Comparison of ENCODE assay signal across 2 mouse cellular contexts in the genomic region with DNA sequence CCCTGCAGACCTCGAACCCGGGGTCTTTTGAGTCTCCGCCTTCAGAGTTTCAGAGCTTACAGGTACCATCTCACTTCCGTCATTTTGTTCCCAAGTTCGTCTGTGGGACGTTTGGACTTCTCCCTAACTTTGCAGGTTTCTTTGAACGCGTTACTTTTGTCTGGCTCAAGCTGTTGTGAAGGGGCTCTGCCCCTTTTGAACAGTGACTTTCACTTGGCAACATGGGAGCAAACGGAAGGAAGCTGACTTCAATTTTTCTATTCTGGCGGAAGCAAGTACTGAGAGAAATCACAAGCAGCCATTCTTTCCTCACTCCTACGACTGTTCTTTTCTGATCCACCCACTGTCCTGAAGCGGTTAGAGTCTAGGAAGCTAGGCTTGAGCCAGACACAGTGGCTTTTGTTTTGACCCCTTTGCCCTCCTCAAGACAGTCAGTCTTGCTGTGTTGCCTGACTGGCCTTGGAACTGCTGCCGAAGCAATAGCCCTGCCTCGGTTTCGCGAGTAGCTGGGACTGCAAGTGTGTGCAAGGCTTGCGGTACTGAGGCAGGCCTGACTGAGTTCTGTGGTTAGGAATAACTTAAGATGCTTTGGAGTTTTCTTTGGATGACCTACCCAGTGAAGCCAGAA.
TF ChIP-seq lines count a peak whose summit lies in the region.

No protein-coding gene starts in this region.

TF ChIP-seq in C2C12, 6 proteins besides CTCF, POLR2A, EP300 and RAD21:
- TF ChIP-seq MAX (IDR thresholded peaks at IDR 0.05) = no peak
- TF ChIP-seq MYOG (IDR thresholded peaks at IDR 0.05; ENCODE audit: control insufficient read depth, extremely low read depth, insufficient read length) = no peak
- TF ChIP-seq USF1 (IDR thresholded peaks at IDR 0.05; ENCODE audit: low read depth) = no peak
- TF ChIP-seq CEBPB (IDR thresholded peaks at IDR 0.05; ENCODE audit: low read depth) = no peak
- TF ChIP-seq FOSL1 (IDR thresholded peaks at IDR 0.05; ENCODE audit: insufficient read depth, low read length, poor library complexity, severe bottlenecking) = no peak
- TF ChIP-seq MYOD1 (IDR thresholded peaks at IDR 0.05; ENCODE audit: control insufficient read depth, insufficient read length, low read depth) = no peak

TF ChIP-seq in MEL, 35 proteins besides CTCF, POLR2A, EP300 and RAD21:
- TF ChIP-seq ZKSCAN1 (IDR thresholded peaks at IDR 0.05; ENCODE audit: low read depth, low read length) (no peak), E2F4 (IDR thresholded peaks at IDR 0.05; ENCODE audit: borderline replicate concordance, low read depth, low read length) (no peak), ETS1 (IDR thresholded peaks at IDR 0.05; ENCODE audit: low read depth, low read length) (no peak), USF1 (IDR thresholded peaks at IDR 0.05; ENCODE audit: low read depth, low read length) (no peak), SMC3 (IDR thresholded peaks at IDR 0.05; ENCODE audit: low read depth, low read length) (no peak), MAZ (IDR thresholded peaks at IDR 0.05; ENCODE audit: low read depth, low read length) (no peak), NRF1 (IDR thresholded peaks at IDR 0.05; ENCODE audit: insufficient read depth, low read depth, low read length, poor library complexity, severe bottlenecking) (no peak), MYC (IDR thresholded peaks at IDR 0.05; ENCODE audit: low read depth, low read length) (no peak), MEF2A (IDR thresholded peaks at IDR 0.05; ENCODE audit: extremely low read depth, insufficient replicate concordance, low read depth, low read length, poor library complexity, severe bottlenecking) (no peak), GABPA (IDR thresholded peaks at IDR 0.05; ENCODE audit: low read depth, low read length) (no peak), ZMIZ1 (IDR thresholded peaks at IDR 0.05; ENCODE audit: low read depth, low read length) (no peak), ZC3H11A (IDR thresholded peaks at IDR 0.05; ENCODE audit: low read depth, low read length) (no peak), CHD1 (IDR thresholded peaks at IDR 0.05; ENCODE audit: low read depth, low read length) (no peak), MXI1 (IDR thresholded peaks at IDR 0.05; ENCODE audit: low read depth, low read length) (no peak), CHD2 (IDR thresholded peaks at IDR 0.05; ENCODE audit: low read length) (no peak), GATA1 (IDR thresholded peaks at IDR 0.05; ENCODE audit: low read depth, low read length) (no peak), ELF1 (IDR thresholded peaks at IDR 0.05; ENCODE audit: low read depth, low read length) (no peak)
